Mouse (Mus musculus) neutrophil, adult 65 days (primary cell): ENCODE results near the gene Lbhd2. TPM values are rescaled to one million over a fixed set of nuclear protein-coding genes. Genes with fewer than 3 reads are reported as not detected.

Experiments used
- total RNA-seq: library from RNA; stranded (reverse); gene quantifications from 2 replicates; pipeline ENCODE4 v1.2.4, GENCODE M21; 2023

Lbhd2 gene
- total RNA-seq = not detected in 2 replicates

DNA sequence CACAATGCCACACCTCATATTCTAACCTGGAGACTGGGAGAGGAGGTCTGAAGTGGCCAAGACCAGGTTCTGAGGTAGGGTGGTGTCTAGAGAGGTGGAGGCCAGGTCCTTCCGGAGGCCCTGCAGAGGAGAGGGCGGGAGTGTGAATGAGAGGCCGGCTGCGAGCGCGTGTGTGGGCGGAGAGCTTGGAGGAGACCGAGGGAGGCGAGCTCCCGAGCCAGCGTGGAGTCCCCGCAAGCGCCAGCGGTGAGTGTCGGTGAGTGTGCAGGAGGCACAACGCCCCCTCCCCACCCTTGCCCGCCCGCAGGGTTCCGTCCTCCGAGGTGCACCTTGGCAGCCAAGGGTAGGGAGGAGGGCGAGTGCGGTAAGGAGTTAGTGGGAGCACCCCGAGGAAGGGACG is at the start of gene Lbhd2:
Gene Lbhd2 (plus strand): TSS at position 188 of the 400 bp plus-strand sequence.

DNA sequence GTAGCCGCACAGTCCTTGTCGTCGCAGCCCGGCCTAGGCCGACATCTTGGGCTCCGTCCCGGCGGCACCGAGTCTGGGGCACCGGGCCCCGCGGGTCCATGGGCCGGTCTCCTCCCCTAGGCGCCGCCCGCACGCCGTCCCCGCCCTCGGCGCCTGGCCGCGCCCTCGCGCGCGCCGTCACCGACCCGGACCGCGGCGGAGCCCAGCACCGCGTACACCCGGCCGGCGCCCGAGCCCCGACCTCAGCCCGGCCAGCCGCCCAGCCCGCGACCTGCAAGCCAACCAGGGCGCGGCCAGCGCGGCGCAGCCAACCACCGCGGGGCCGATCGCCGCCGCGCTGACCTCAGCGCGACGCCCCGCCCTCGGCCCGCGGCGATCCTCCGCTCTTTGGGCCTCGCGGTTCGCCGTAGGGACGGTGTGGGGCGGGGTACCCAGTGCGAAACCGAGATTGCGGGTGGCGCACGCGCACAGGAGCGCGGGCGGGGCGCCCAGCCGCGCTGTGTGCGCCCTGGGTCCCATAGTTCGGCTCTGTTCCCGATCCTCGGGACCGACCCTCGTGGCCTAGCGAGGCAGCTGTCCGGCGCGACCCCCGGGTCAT is 29.1 kb upstream of the Lbhd2 start, which contains the start of gene Cdc42bpb:
Gene Cdc42bpb (minus strand): TSS at position 343 of the 598 bp plus-strand sequence.

GRCm38 (mm10) chr12:111416921-111417779 is 10.5 kb downstream of the Lbhd2 start, which contains the start of gene Exoc3l4:
Gene Exoc3l4 (plus strand): TSS chr12:111417017.

DNA sequence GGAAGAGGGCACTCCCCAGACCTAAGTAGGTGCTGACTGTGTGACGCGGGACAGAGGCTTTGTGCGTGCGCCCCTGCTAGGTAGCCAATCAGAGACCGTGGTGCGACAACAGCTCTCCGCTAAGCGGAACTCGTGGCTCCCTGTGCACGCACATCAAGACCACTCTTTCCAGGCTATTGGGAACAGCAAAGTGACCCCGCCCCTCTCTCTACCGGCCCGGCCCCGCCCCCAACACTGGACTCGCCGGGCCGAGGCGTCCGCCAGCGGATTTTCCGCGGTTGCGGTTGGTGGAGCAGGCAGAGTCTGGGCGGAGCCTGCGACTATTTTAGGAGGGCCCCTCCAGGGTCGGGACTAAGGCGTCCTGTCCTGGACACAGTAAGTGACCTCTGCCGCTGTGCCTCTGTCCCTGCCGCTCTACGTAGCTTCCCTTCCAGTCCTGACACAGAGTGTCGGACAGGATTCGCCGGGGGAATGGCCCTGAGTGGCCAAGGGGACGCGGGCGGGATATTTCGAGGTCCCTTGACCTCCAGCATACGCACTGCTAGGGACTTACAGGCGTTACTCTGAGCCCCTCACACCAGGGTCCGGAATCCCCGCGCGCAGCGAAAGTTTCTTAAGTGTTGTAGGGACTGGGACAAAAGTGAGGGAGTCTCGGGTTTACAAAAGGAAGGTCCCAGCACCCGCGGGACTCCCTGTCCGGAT is 35.9 kb downstream of the Lbhd2 start, which contains the start of gene Tnfaip2:
Gene Tnfaip2 (plus strand): TSS at position 161 of the 702 bp plus-strand sequence.

Other genes starting within 250 kb of the Lbhd2 start
- 37.2 and 58.5 TPM in 2 replicates for gene Traf3, start 240.4 kb upstream of the Lbhd2 start, total RNA-seq
- gene 4930595D18Rik, start 222.3 kb upstream of the Lbhd2 start, total RNA-seq = not detected in 2 replicates
- 1.2 TPM in 1 of 2 replicates, not detected in the other for gene Amn, start 135.7 kb upstream of the Lbhd2 start, total RNA-seq
- 14.0 and 16.5 TPM in 2 replicates for gene Cdc42bpb, start 29.1 kb upstream of the Lbhd2 start, total RNA-seq
- 0.59 and 0.92 TPM in 2 replicates for gene Exoc3l4, start 10.2 kb downstream of the Lbhd2 start, total RNA-seq
- gene Tnfaip2, start 35.7 kb downstream of the Lbhd2 start, total RNA-seq = 237 and 263 TPM in 2 replicates
- 0.51 TPM in 1 of 2 replicates, not detected in the other for gene Gm266, start 79.0 kb downstream of the Lbhd2 start, total RNA-seq
- gene Eif5, start 131.2 kb downstream of the Lbhd2 start, total RNA-seq = 829 and 1,042 TPM in 2 replicates
- 55.9 and 72.8 TPM in 2 replicates for gene Mark3, start 167.7 kb downstream of the Lbhd2 start, total RNA-seq